Mouse (Mus musculus) midbrain, postnatal 0 days (tissue): ENCODE measurements around the gene Crim1. TPM values are rescaled to one million over a fixed set of nuclear protein-coding genes. Genes with fewer than 3 reads are reported as not detected.

Experiments used
- ATAC-seq: fragments of 200-750 bp; cut with Nextera tagmentation; 2 replicates; pipeline ENCODE4 v1.8.0; 2017; ENCODE audit warnings: moderate number of reproducible peaks, mild to moderate bottlenecking, moderate TSS enrichment, moderate library complexity; ENCODE audit not compliant: low FRiP score
- DNase-seq: peaks from one replicate; pipeline ENCODE4 v3.0.0-alpha.2; 2015; ENCODE audit warnings: low spot score
- H3K27ac ChIP-seq: fragments of 300-500 bp; sonication (generic); 2 replicates; pipeline ENCODE4 v1.5.1; 2014; ENCODE audit warnings: low read depth, mild to moderate bottlenecking, low read length, mixed read lengths
- H3K27me3 ChIP-seq: fragments of 300-500 bp; sonication (generic); 2 replicates; pipeline ENCODE4 v1.6.1; 2014; ENCODE audit warnings: low read length, control low read depth, mixed read lengths; ENCODE audit not compliant: insufficient read depth
- H3K36me3 ChIP-seq: fragments of 300-500 bp; sonication (generic); 2 replicates; pipeline ENCODE4 v1.6.1; 2014; ENCODE audit warnings: low read length, control low read depth, mixed read lengths; ENCODE audit not compliant: insufficient read depth
- H3K4me1 ChIP-seq: fragments of 300-500 bp; sonication (generic); 2 replicates; pipeline ENCODE4 v1.6.1; 2014; ENCODE audit warnings: mild to moderate bottlenecking, control low read depth, antibody characterized with exemption, low read length, mixed read lengths; ENCODE audit not compliant: insufficient read depth
- H3K4me2 ChIP-seq: fragments of 300-500 bp; sonication (generic); 2 replicates; pipeline ENCODE4 v1.6.1; 2014; ENCODE audit warnings: low read depth, mild to moderate bottlenecking, low read length, mixed read lengths; ENCODE audit not compliant: poor library complexity, severe bottlenecking
- H3K4me3 ChIP-seq: fragments of 300-500 bp; sonication (generic); 2 replicates; pipeline ENCODE4 v1.5.1; 2014; ENCODE audit warnings: low read depth, mild to moderate bottlenecking, low read length, moderate library complexity
- H3K9ac ChIP-seq: fragments of 300-500 bp; sonication (generic); replicated peaks from 2 replicates; pipeline ENCODE4 v1.6.1; 2014; ENCODE audit warnings: mild to moderate bottlenecking, low read length, moderate library complexity, mixed read lengths; ENCODE audit not compliant: poor library complexity, severe bottlenecking
- H3K9me3 ChIP-seq: fragments of 300-500 bp; sonication (generic); 2 replicates; pipeline ENCODE4 v1.6.1; 2016; ENCODE audit warnings: low read length, control low read depth
- CTCF ChIP-seq: IDR thresholded peaks from 2 replicates; pipeline ENCODE4 v1.5.1; 2016; ENCODE audit warnings: antibody characterized with exemption, mild to moderate bottlenecking
- WGBS: fragments of 180-500 bp; shearing (Covaris S2); extraction: QIAGEN DNeasy Blood & Tissue Kit; methylation state at CpG from one replicate; pipeline ENCODE4 v1.1.7; 2014; 5-methylcytosine and 5-hydroxymethylcytosine counted together
- polyA plus RNA-seq: library from polyadenylated mRNA; unstranded; fragments of >200 nt; fragmentation: Nextera tagmentation; extraction: Ambion mirVana; gene quantifications from 2 replicates; pipeline ENCODE4 v1.2.1, GENCODE M21; 2015
- total RNA-seq: library from RNA; depleted of rRNA; stranded (reverse); fragments of >200 nt; gene quantifications from 2 replicates; pipeline ENCODE4 v1.2.3, GENCODE M21; 2014

The Crim1 gene
- total and polyA plus RNA-seq, 2 experiments from 2014 or later = 16.5 to 119 TPM

DNA sequence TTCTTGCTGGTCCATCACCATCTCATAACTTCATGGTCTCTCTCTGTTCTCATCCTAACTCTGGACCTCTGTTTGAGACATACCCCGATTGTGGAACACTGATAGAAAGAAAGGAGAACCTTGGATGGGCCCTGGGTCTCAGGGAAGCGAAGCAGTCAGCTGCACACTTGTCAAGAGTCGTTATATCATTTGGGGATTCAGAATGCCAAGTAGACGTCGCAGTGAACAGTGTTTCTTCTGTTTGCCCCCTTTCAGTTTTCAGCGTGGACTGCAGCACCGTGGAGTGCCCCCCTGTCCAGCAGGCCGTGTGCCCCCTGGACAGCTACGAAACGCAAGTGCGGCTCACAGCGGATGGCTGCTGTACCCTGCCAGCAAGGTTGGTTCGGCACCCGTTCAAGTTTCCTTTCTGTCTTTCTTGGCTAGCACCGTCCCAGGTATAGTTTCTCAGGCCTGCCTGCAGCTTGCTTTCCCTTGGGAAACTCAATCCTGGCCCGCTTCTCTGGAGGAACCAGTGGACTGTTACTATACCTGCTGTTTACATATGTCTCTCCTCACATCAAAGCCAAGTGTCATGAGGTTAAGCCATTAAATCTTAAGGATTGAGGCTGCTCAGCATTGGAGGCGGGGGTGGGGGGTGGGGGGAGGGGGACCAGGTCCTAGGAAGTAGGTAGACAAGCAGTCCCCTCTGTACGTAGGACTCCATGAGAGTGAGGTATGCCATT, 81.1 kb downstream of the Crim1 start:
- no peak for ATAC-seq
- TF ChIP-seq CTCF = no peak
- Histone ChIP-seq H3K9me3 (no peaks in the 10 kb centered on the region), H3K9ac (no peak overlapping the region), H3K27ac (no peak overlapping the region), H3K4me1 (peaks cover 3% of the 10 kb centered on the region; the same call in 1 of the 2 replicates), H3K27me3 (no peaks in the 10 kb centered on the region), H3K4me2 (no peak overlapping the region), H3K36me3 (no peaks in the 10 kb centered on the region), H3K4me3 (no peak overlapping the region)
- no peak for DNase-seq
- WGBS = 54% methylated on average over 18 of the region's 18 CpGs

DNA sequence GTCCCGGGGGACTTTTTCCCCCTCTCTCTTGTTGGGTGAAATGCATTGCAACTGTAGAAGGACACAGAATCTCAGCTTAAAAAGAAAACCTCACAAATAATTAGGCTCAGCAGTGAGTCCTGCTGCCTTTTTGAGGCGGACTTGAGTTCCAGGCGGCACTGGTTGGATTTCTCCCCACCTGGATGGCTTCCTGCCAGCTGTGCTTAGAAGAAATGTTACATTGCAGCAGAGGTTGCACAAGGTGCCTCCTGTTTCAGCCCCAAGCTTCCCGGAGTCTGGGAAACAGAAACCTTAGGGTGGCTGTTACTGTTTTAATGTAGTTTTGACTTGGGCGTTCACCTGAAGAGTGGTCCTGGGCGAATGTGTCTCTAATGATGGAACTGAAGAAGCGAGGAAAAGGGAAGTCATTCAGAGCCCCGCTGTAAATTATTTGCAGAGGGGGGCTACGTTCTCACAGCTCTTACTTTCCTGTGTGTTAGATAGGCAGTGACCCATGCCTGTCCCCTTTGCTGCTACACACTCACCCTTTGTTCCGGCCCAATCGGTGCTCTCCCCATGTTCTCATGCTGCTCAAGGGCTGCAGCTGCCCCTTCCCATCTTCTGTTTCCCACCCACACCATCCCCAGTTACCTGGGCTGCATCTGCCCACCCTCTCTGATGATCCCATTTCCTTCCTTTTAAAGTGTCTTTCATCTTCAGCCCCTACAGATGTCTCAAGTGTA, 83.4 kb downstream of the Crim1 start:
- H3K27ac ChIP-seq = no peak overlapping the region
- 80% methylated on average over 11 of the region's 11 CpGs for WGBS
- no peak overlapping the region for H3K4me3 ChIP-seq
- no peaks in the 10 kb centered on the region for H3K36me3 ChIP-seq
- no peak for TF ChIP-seq CTCF
- H3K9ac ChIP-seq = no peak overlapping the region
- no peak for ATAC-seq
- no peak for DNase-seq
- peaks cover 3% of the 10 kb centered on the region; the same call in 1 of the 2 replicates for H3K4me1 ChIP-seq
- no peaks in the 10 kb centered on the region for H3K27me3 ChIP-seq
- no peak overlapping the region for H3K4me2 ChIP-seq
- H3K9me3 ChIP-seq = no peaks in the 10 kb centered on the region

DNA sequence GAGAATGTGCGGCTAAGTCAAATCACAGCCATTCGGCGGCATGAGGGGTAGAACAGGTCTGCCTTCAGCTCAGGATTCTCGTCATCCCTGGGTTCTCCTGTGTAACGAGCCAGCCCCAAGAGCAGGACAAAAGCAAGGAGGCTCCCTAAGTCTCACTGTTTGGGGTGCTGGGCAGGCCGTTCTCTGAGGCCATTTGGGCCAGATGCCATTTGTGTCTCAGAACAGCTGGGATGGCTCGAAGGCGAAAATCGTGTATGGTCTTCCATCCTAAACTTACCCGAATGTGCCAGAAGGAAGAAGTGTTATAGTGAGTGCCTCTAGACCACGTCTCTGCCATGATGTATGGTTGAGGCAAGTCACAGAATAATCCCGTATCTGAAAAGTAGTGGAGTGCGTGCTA, 86.0 kb downstream of the Crim1 start:
- H3K4me3 ChIP-seq = no peak overlapping the region
- H3K9me3 ChIP-seq = no peaks in the 10 kb centered on the region
- no peak for ATAC-seq
- no peaks in the 10 kb centered on the region for H3K36me3 ChIP-seq
- H3K4me1 ChIP-seq = no peaks in the 10 kb centered on the region
- no peak overlapping the region for H3K27ac ChIP-seq
- no peaks in the 10 kb centered on the region for H3K27me3 ChIP-seq
- TF ChIP-seq CTCF = no peak
- DNase-seq = no peak
- H3K9ac ChIP-seq = no peak overlapping the region
- 90% methylated on average over 13 of the region's 13 CpGs for WGBS
- no peak overlapping the region for H3K4me2 ChIP-seq

DNA sequence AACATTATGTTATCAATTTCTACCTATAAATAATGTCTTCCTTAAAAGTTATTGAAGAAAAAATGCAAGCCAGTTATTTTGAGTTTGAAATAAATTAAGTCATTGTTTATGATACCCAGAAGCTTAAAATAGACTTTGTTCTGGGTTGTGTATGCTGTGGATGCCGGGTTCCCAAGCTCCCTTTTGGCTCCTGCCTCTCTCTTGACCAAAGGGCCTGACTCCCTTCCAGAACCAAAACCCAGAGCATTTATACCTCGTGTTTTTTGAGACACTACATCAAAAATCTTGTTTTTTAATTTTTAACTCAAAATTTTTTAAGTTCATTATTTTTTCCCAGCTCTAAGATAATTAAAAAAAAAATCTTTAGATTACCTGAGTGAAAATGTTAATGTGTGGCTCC, 87.3 kb downstream of the Crim1 start:
- no peak overlapping the region for H3K9ac ChIP-seq
- H3K36me3 ChIP-seq = no peaks in the 10 kb centered on the region
- TF ChIP-seq CTCF = no peak
- no peak overlapping the region for H3K27ac ChIP-seq
- H3K27me3 ChIP-seq = no peaks in the 10 kb centered on the region
- ATAC-seq (no peak), DNase-seq (no peak)
- WGBS = 84% methylated on average over 2 of the region's 2 CpGs
- no peak overlapping the region for H3K4me3 ChIP-seq
- no peaks in the 10 kb centered on the region for H3K4me1 ChIP-seq
- H3K4me2 ChIP-seq = no peak overlapping the region
- H3K9me3 ChIP-seq = no peaks in the 10 kb centered on the region

DNA sequence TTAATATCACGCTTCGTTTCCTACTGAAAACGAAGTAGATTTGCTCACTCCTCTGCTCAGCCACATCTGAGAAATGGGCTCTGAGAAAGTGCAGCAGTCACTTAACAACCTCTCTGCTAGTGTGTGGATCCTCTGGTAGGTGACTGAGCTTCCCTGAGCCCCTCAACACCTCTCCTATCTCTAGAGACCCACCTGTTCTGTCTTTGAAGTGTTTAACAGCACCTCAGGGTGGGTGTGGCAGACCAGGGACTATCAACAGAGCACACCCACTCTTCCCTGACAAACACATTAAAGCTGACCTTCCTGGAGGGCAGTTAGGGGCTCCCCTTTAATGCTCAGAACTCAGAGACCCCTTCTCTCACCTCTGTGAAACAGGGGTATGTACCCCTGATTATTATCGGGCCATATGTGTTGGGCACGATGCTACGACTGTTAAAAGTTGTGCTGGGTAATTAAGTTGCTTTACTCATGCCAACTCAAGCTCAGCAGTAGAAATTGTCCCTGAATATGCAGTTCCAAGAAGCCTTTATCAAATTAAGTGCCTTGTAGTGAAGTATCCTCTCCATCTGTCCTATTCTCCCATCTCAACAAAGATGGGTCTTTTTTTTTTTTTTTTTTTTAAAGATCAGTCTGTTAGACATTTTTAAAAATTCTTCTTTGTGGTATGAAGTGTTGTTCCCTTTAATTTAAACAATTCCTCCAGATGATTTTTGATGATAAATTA, 90.3 kb downstream of the Crim1 start:
- no peaks in the 10 kb centered on the region for H3K9me3 ChIP-seq
- no peak for ATAC-seq
- no peak overlapping the region for H3K9ac ChIP-seq
- DNase-seq = no peak
- H3K27me3 ChIP-seq = no peaks in the 10 kb centered on the region
- H3K4me2 ChIP-seq = no peak overlapping the region
- no peak for TF ChIP-seq CTCF
- no peak overlapping the region for H3K4me3 ChIP-seq
- H3K4me1 ChIP-seq = no peaks in the 10 kb centered on the region
- 94% methylated on average over 6 of the region's 6 CpGs for WGBS
- H3K36me3 ChIP-seq = no peaks in the 10 kb centered on the region
- H3K27ac ChIP-seq = no peak overlapping the region

DNA sequence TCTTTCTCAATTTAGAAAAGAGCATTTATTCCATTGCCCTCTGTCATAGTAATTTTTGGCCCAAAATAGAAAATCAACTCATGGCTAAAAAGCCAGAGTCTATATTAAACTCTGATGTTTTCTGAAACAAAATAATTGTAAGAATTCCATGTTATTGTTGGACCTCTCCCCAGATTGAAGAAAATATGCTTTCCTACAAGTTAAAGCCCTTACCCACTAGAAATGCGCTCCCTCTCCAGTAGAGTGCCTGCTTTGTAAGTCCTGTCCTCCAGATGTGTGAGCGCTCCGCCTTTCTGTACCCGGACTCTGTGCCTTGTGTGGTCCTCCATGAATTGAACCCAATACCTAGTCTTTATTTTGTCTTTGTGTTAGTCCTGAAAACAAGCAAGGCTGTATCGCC, 91.0 kb downstream of the Crim1 start:
- H3K36me3 ChIP-seq = no peaks in the 10 kb centered on the region
- H3K27me3 ChIP-seq = no peaks in the 10 kb centered on the region
- 91% methylated on average over 5 of the region's 5 CpGs for WGBS
- H3K9me3 ChIP-seq = no peaks in the 10 kb centered on the region
- no peak for TF ChIP-seq CTCF
- no peaks in the 10 kb centered on the region for H3K4me1 ChIP-seq
- no peak overlapping the region for H3K4me3 ChIP-seq
- H3K9ac ChIP-seq = no peak overlapping the region
- DNase-seq = no peak
- no peak overlapping the region for H3K4me2 ChIP-seq
- no peak for ATAC-seq
- no peak overlapping the region for H3K27ac ChIP-seq
